Mouse (Mus musculus) myocyte (in vitro differentiated cells): Measurements from ENCODE around the gene Gm42715. TPM values are rescaled to one million over a fixed set of nuclear protein-coding genes. Genes with fewer than 3 reads are reported as not detected.
A peak's percentile ranks its signal among the peaks of the same experiment; 100 is the strongest.

Experiments used
- H3K27me3 ChIP-seq: one replicate; pipeline ENCODE4 v1.6.1; 2011; ENCODE audit not compliant: control insufficient read depth, insufficient read depth, insufficient read length
- H3K36me3 ChIP-seq: one replicate; pipeline ENCODE4 v1.6.1; 2011; ENCODE audit not compliant: control insufficient read depth, insufficient read depth
- H3K4me2 ChIP-seq: one replicate; pipeline ENCODE4 v1.6.1; 2011; ENCODE audit warnings: low read depth, control low read depth
- H3K4me3 ChIP-seq: one replicate; pipeline ENCODE4 v1.5.1; 2011; ENCODE audit warnings: mild to moderate bottlenecking, control low read depth, moderate library complexity
- H3K79me2 ChIP-seq: one replicate; pipeline ENCODE4 v1.6.1; 2011; ENCODE audit not compliant: control insufficient read depth, insufficient read depth
- H3ac ChIP-seq: one replicate; pipeline ENCODE4 v1.6.1; 2011; ENCODE audit not compliant: control insufficient read depth, insufficient read length
- CEBPB ChIP-seq: IDR thresholded peaks from 2 replicates; pipeline ENCODE4 v1.6.1; 2011; ENCODE audit warnings: mild to moderate bottlenecking, moderate library complexity; ENCODE audit not compliant: poor library complexity, insufficient read depth, severe bottlenecking
- E2F4 ChIP-seq: IDR thresholded peaks from one replicate; pipeline ENCODE4 v1.6.1; 2011; ENCODE audit warnings: mild to moderate bottlenecking, control low read depth, moderate library complexity; ENCODE audit not compliant: insufficient read depth
- MAX ChIP-seq: IDR thresholded peaks from one replicate; pipeline ENCODE4 v1.6.1; 2011; ENCODE audit warnings: low read depth, mild to moderate bottlenecking, control low read depth
- MYOD1 ChIP-seq, 3 experiments: IDR thresholded peaks; one replicate each; pipeline ENCODE4 v1.6.1; 2011; ENCODE audit warnings: control low read depth in 2 of 3, low read depth in 2 of 3, mild to moderate bottlenecking in 2 of 3, moderate library complexity in 1 of 3; ENCODE audit not compliant: insufficient read length in 2 of 3, control insufficient read depth in 1 of 3
- MYOG ChIP-seq, 3 experiments: IDR thresholded peaks; one replicate each; pipeline ENCODE4 v1.6.1; 2011; ENCODE audit warnings: control low read depth in 2 of 3, low read depth in 2 of 3, mild to moderate bottlenecking in 2 of 3; ENCODE audit not compliant: insufficient read length in 2 of 3, control insufficient read depth in 1 of 3, insufficient read depth in 1 of 3
- POLR2A ChIP-seq: IDR thresholded peaks from one replicate; pipeline ENCODE4 v1.6.1; 2011; ENCODE audit warnings: low read depth, mild to moderate bottlenecking, control low read depth, moderate library complexity; ENCODE audit not compliant: insufficient read length
- POLR2AphosphoS2 ChIP-seq: IDR thresholded peaks from one replicate; pipeline ENCODE4 v1.6.1; 2011; ENCODE audit warnings: low read depth, control low read depth; ENCODE audit not compliant: insufficient read length
- REST ChIP-seq: IDR thresholded peaks from one replicate; pipeline ENCODE4 v1.6.1; 2011; ENCODE audit warnings: mild to moderate bottlenecking, control low read depth, moderate library complexity; ENCODE audit not compliant: insufficient read depth, insufficient read length
- SRF ChIP-seq: IDR thresholded peaks from one replicate; pipeline ENCODE4 v1.6.1; 2011; ENCODE audit warnings: low read depth; ENCODE audit not compliant: control insufficient read depth, insufficient read length
- TCF12 ChIP-seq: IDR thresholded peaks from one replicate; pipeline ENCODE4 v1.6.1; 2011; ENCODE audit warnings: mild to moderate bottlenecking, control low read depth; ENCODE audit not compliant: poor library complexity, insufficient read depth, severe bottlenecking
- TCF3 ChIP-seq: IDR thresholded peaks from one replicate; pipeline ENCODE4 v1.6.1; 2011; ENCODE audit warnings: low read depth, control low read depth; ENCODE audit not compliant: insufficient read length
- USF1 ChIP-seq: IDR thresholded peaks from one replicate; pipeline ENCODE4 v1.6.1; 2011; ENCODE audit warnings: low read depth, mild to moderate bottlenecking, control low read depth, moderate library complexity
- polyA plus RNA-seq: library from polyadenylated mRNA; unstranded; fragments of >200 nt; fragmentation: generic; extraction: Trizol; gene quantifications from one replicate; pipeline ENCODE4 v1.2.1, GENCODE M21; 2012; ENCODE audit warnings: missing spikeins

Gm42715 gene
- polyA plus RNA-seq, 1 experiment, result 6.8 TPM

GRCm38 (mm10) chr7:127476855-127477254 lies 42.5 kb upstream of the Gm42715 start:
- no peak for TF ChIP-seq POLR2A
- no peak for TF ChIP-seq MYOG (IDR thresholded peaks at IDR 0.05; ENCODE audit: control insufficient read depth in 1 of 3, insufficient read depth in 1 of 3, insufficient read length in 2 of 3, low read depth in 2 of 3)
- TF ChIP-seq CEBPB, result no peak
- Histone ChIP-seq H3ac (no peak overlapping the region), H3K27me3 (no peaks in the 10 kb centered on the region), H3K79me2 (peaks cover 45% of the 10 kb centered on the region), H3K4me2 (peak overlapping the region; percentile 99), H3K36me3 (peaks cover 29% of the 10 kb centered on the region), H3K4me3 (peak overlapping the region; percentile 81)

GRCm38 (mm10) chr7:127477687-127478634 lies 41.4 kb upstream of the Gm42715 start:
- H3K4me2 ChIP-seq, result peak overlapping the region; percentile 99
- H3K4me3 ChIP-seq, result peak overlapping the region; percentile 81
- TF ChIP-seq USF1 (peak; percentile 64), MYOG (IDR thresholded peaks at IDR 0.05; ENCODE audit: control insufficient read depth in 1 of 3, insufficient read depth in 1 of 3, insufficient read length in 2 of 3, low read depth in 2 of 3) (no peak), REST (no peak), CEBPB (no peak), TCF12 (no peak), E2F4 (no peak), MAX (no peak), TCF3 (no peak), POLR2A (peak; percentile 94), POLR2AphosphoS2 (peak; percentile 98), SRF (peak; percentile 88), MYOD1 (IDR thresholded peaks at IDR 0.05; ENCODE audit: control insufficient read depth in 1 of 3, insufficient read length in 2 of 3, low read depth in 2 of 3) (no peak)
- H3K36me3 ChIP-seq, result peaks cover 33% of the 10 kb centered on the region
- peaks cover 47% of the 10 kb centered on the region for H3K79me2 ChIP-seq
- peak overlapping the region; percentile 93 for H3ac ChIP-seq
- H3K27me3 ChIP-seq, result no peaks in the 10 kb centered on the region

- TF ChIP-seq SRF, result no peak
- TF ChIP-seq TCF12, result no peak
- peak; percentile 59 for TF ChIP-seq POLR2AphosphoS2
- no peak for TF ChIP-seq TCF3
- peak; percentile 41 for TF ChIP-seq POLR2A
- no peak for TF ChIP-seq CEBPB
- no peak for TF ChIP-seq MYOD1 (IDR thresholded peaks at IDR 0.05; ENCODE audit: control insufficient read depth in 1 of 3, insufficient read length in 2 of 3, low read depth in 2 of 3)
- TF ChIP-seq REST, result no peak
- no peak for TF ChIP-seq USF1
- no peak for TF ChIP-seq MYOG (IDR thresholded peaks at IDR 0.05; ENCODE audit: control insufficient read depth in 1 of 3, insufficient read depth in 1 of 3, insufficient read length in 2 of 3, low read depth in 2 of 3)
- TF ChIP-seq E2F4, result no peak
- no peak for TF ChIP-seq MAX
- Histone ChIP-seq H3K36me3 (peaks cover 35% of the 10 kb centered on the region), H3K4me3 (peak within 1 kb of the TSS; percentile 81), H3K4me2 (peak within 1 kb of the TSS; percentile 81), H3K27me3 (no peaks in the 10 kb centered on the region), H3ac (peak within 1 kb of the TSS; percentile 93), H3K79me2 (peaks cover 48% of the 10 kb centered on the region)
These were observed 40.6 kb upstream of the Gm42715 start, which contains the start of gene Fbrs for GRCm38 (mm10) chr7:127478635-127479317. TSS of gene Fbrs (plus strand) at chr7:127479199.

- Histone ChIP-seq H3K4me2 (peak overlapping the region; percentile 81), H3K27me3 (no peaks in the 10 kb centered on the region), H3K79me2 (peaks cover 48% of the 10 kb centered on the region), H3K4me3 (peak overlapping the region; percentile 81), H3K36me3 (peaks cover 27% of the 10 kb centered on the region), H3ac (peak overlapping the region; percentile 93)
- TF ChIP-seq MYOD1 (IDR thresholded peaks at IDR 0.05; ENCODE audit: control insufficient read depth in 1 of 3, insufficient read length in 2 of 3, low read depth in 2 of 3) (no peak), USF1 (no peak), SRF (no peak), POLR2AphosphoS2 (no peak), TCF12 (no peak), TCF3 (no peak), MYOG (IDR thresholded peaks at IDR 0.05; ENCODE audit: control insufficient read depth in 1 of 3, insufficient read depth in 1 of 3, insufficient read length in 2 of 3, low read depth in 2 of 3) (no peak), CEBPB (no peak), REST (no peak), E2F4 (no peak), MAX (no peak), POLR2A (no peak)
These were observed 39.8 kb upstream of the Gm42715 start for GRCm38 (mm10) chr7:127479318-127480225.
